Mouse (Mus musculus) MEL (cell line): ENCODE data around the gene Actn3. TPM values are rescaled to one million over a fixed set of nuclear protein-coding genes. Genes with fewer than 3 reads are reported as not detected.
A peak's percentile ranks its signal among the peaks of the same experiment; 100 is the strongest.

Source experiments
- DNase-seq: peaks from one replicate; pipeline ENCODE4 v3.0.0; 2011; ENCODE audit warnings: low read depth, low spot score
- H3K27ac ChIP-seq: 2 replicates; pipeline ENCODE4 v1.5.1; 2012; ENCODE audit warnings: low read depth, mild to moderate bottlenecking, control low read depth, low read length, moderate library complexity; ENCODE audit not compliant: control insufficient read depth
- H3K27me3 ChIP-seq, 2 experiments: fragments of 150-350 bp in 1 of 2; sonication (generic) in 1 of 2; 2 replicates each; pipeline ENCODE4 v1.6.1; 2012; ENCODE audit warnings: low read length in 2 of 2, mild to moderate bottlenecking in 2 of 2, improper control_type of control experiment in 1 of 2, moderate library complexity in 1 of 2; ENCODE audit not compliant: insufficient read depth in 2 of 2, control insufficient read depth in 1 of 2
- H3K36me3 ChIP-seq, 2 experiments: 2 replicates each; pipeline ENCODE4 v1.6.1; 2012 to 2014; ENCODE audit warnings: low read length in 2 of 2, improper control_type of control experiment in 1 of 2, inconsistent platforms in 1 of 2, mild to moderate bottlenecking in 1 of 2; ENCODE audit not compliant: insufficient read depth in 2 of 2, control insufficient read depth in 1 of 2
- H3K4me1 ChIP-seq, 2 experiments: fragments of 150-350 bp in 1 of 2; sonication (generic) in 1 of 2; 2 replicates each; pipeline ENCODE4 v1.6.1; 2012; ENCODE audit warnings: low read length in 2 of 2, improper control_type of control experiment in 1 of 2, mild to moderate bottlenecking in 1 of 2; ENCODE audit not compliant: insufficient read depth in 2 of 2, control insufficient read depth in 1 of 2
- H3K4me3 ChIP-seq, 2 experiments: fragments of 150-350 bp in 1 of 2; sonication (generic) in 1 of 2; 2 replicates each; pipeline ENCODE4 v1.5.1; 2012; ENCODE audit warnings: low read depth in 2 of 2, low read length in 2 of 2, mild to moderate bottlenecking in 2 of 2, moderate library complexity in 2 of 2, control low read depth in 1 of 2, improper control_type of control experiment in 1 of 2; ENCODE audit not compliant: control insufficient read depth in 1 of 2, insufficient read depth in 1 of 2
- H3K79me2 ChIP-seq: 2 replicates; pipeline ENCODE4 v1.6.1; 2012; ENCODE audit warnings: mild to moderate bottlenecking, low read length, moderate library complexity; ENCODE audit not compliant: control insufficient read depth, poor library complexity, insufficient read depth
- H3K9ac ChIP-seq: 2 replicates; pipeline ENCODE4 v1.6.1; 2012; ENCODE audit warnings: low read depth, mild to moderate bottlenecking, control low read depth, low read length, moderate library complexity; ENCODE audit not compliant: control insufficient read depth, poor library complexity, severe bottlenecking
- H3K9me3 ChIP-seq: fragments of 150-350 bp; sonication (generic); replicated peaks from 2 replicates; pipeline ENCODE4 v1.6.1; 2012; ENCODE audit warnings: mild to moderate bottlenecking, low read length, improper control_type of control experiment, moderate library complexity; ENCODE audit not compliant: insufficient read depth
- CHD2 ChIP-seq: IDR thresholded peaks from 2 replicates; pipeline ENCODE4 v1.6.1; 2011; ENCODE audit warnings: low read length, improper control_type of control experiment
- CTCF ChIP-seq, 3 experiments: IDR thresholded peaks in 2 of 3; conservative IDR thresholded peaks in 1 of 3; 2 replicates each; pipeline ENCODE4 v1.5.1; 2011 to 2012; ENCODE audit warnings: low read length in 3 of 3, low read depth in 2 of 3, mild to moderate bottlenecking in 2 of 3, improper control_type of control experiment in 1 of 3, inconsistent platforms in 1 of 3, mixed read lengths in 1 of 3, moderate library complexity in 1 of 3; ENCODE audit not compliant: control insufficient read depth in 1 of 3, insufficient read depth in 1 of 3, poor library complexity in 1 of 3, severe bottlenecking in 1 of 3
- ETS1 ChIP-seq: IDR thresholded peaks from 2 replicates; pipeline ENCODE4 v1.6.1; 2012; ENCODE audit warnings: low read depth, mild to moderate bottlenecking, inconsistent platforms, low read length, improper control_type of control experiment, moderate library complexity
- JUND ChIP-seq: IDR thresholded peaks from 2 replicates; pipeline ENCODE4 v1.6.1; 2011; ENCODE audit warnings: low read depth, mild to moderate bottlenecking, improper control_type of control experiment, low read length
- MAX ChIP-seq: IDR thresholded peaks from 2 replicates; pipeline ENCODE4 v1.6.1; 2011; ENCODE audit warnings: low read length, improper control_type of control experiment
- RAD21 ChIP-seq: IDR thresholded peaks from 2 replicates; pipeline ENCODE4 v1.6.1; 2011; ENCODE audit warnings: mild to moderate bottlenecking, low read depth, low read length, improper control_type of control experiment
- SIN3A ChIP-seq: IDR thresholded peaks from 2 replicates; pipeline ENCODE4 v1.6.1; 2012; ENCODE audit warnings: low read length, improper control_type of control experiment, inconsistent platforms
- SMC3 ChIP-seq: IDR thresholded peaks from 2 replicates; pipeline ENCODE4 v1.6.1; 2011; ENCODE audit warnings: low read depth, low read length, improper control_type of control experiment
- ZC3H11A ChIP-seq: IDR thresholded peaks from 2 replicates; pipeline ENCODE4 v1.6.1; 2012; ENCODE audit warnings: low read depth, mild to moderate bottlenecking, inconsistent platforms, low read length, improper control_type of control experiment
- ZNF384 ChIP-seq: IDR thresholded peaks from 2 replicates; pipeline ENCODE4 v1.6.1; 2012; ENCODE audit warnings: low read depth, mild to moderate bottlenecking, inconsistent platforms, low read length, improper control_type of control experiment
- polyA plus RNA-seq, 2 experiments: library from polyadenylated mRNA; stranded (reverse) in 1 of 2; unstranded in 1 of 2; fragments of >175 nt in 1 of 2; fragments of >200 nt in 1 of 2; gene quantifications; 2 replicates each; pipeline versions ENCODE4 v1.2.1 to v1.2.4; 2012; ENCODE audit warnings: low replicate concordance in 2 of 2, low read depth in 1 of 2; ENCODE audit not compliant: insufficient read length in 2 of 2, insufficient read depth in 1 of 2, missing spikeins in 1 of 2
- total RNA-seq: library from RNA; depleted of rRNA; stranded (reverse); fragments of 300-350 nt; gene quantifications from 2 replicates; pipeline ENCODE4 v1.2.3, GENCODE M21; 2012

Gene Actn3
- total and polyA plus RNA-seq, 3 experiments: 0.65 to 1.0 TPM; not detected in 1

- Histone ChIP-seq H3K4me3 (no peak overlapping the region), H3K4me1 (peaks cover 6 to 9% of the 10 kb centered on the region in 2 experiments; a peak in 3 of 4 replicates), H3K9ac (no peak overlapping the region), H3K27me3 (peaks cover 2 to 3% of the 10 kb centered on the region in 2 experiments; a peak in 3 of 4 replicates), H3K27ac (no peak overlapping the region), H3K9me3 (no peaks in the 10 kb centered on the region), H3K79me2 (no peaks in the 10 kb centered on the region), H3K36me3 (peaks cover 0 to 10% of the 10 kb centered on the region in 2 experiments; a peak in 2 of 4 replicates)
- no peak for DNase-seq
- TF ChIP-seq CHD2 (no peak), ZNF384 (0 out of 2 replicates have a peak, but pooled peaks have one; percentile 15)
These were observed 27.4 kb downstream of the Actn3 start for GRCm38 (mm10) chr19:4850281-4850680.

GRCm38 (mm10) chr19:4849800-4850199 is 27.9 kb downstream of the Actn3 start:
- Histone ChIP-seq H3K27ac (no peak overlapping the region), H3K79me2 (no peaks in the 10 kb centered on the region), H3K4me1 (peaks cover 7 to 9% of the 10 kb centered on the region in 2 experiments; a peak in 3 of 4 replicates)
- TF ChIP-seq RAD21 (no peak), ETS1 (no peak)
- TF ChIP-seq, all 39 proteins: peak for 0
- Histone ChIP-seq H3K4me3 (no peak overlapping the region), H3K36me3 (peaks cover 0 to 10% of the 10 kb centered on the region in 2 experiments; a peak in 2 of 4 replicates), H3K27me3 (peaks cover 2 to 3% of the 10 kb centered on the region in 2 experiments; a peak in 3 of 4 replicates), H3K9ac (no peak overlapping the region), H3K9me3 (no peaks in the 10 kb centered on the region)
- no peak for DNase-seq

GRCm38 (mm10) chr19:4847490-4847889 is 30.2 kb downstream of the Actn3 start:
- peak; percentile 82 for DNase-seq
- no peaks in the 10 kb centered on the region for H3K79me2 ChIP-seq
- peaks cover 0 to 10% of the 10 kb centered on the region in 2 experiments; a peak in 2 of 4 replicates for H3K36me3 ChIP-seq
- no peak overlapping the region for H3K4me3 ChIP-seq
- TF ChIP-seq CTCF (IDR thresholded peaks at IDR 0.05 in 2 of 3, conservative IDR thresholded peaks at IDR 0.05 in 1 of 3; ENCODE audit: control insufficient read depth in 1 of 3, insufficient read depth in 1 of 3, low read depth in 2 of 3, low read length in 3 of 3, poor library complexity in 1 of 3, severe bottlenecking in 1 of 3) (peak; percentile 69 to 80 (median 71)), SIN3A (peak; percentile 50; the same call in 1 of the 2 replicates), MAX (no peak), RAD21 (peak; percentile 74), CHD2 (no peak), SMC3 (peak; percentile 91), JUND (no peak), ZC3H11A (peak; percentile 82)
- H3K9ac ChIP-seq: no peak overlapping the region
- H3K4me1 ChIP-seq: peaks cover 7 to 12% of the 10 kb centered on the region in 2 experiments; a peak in 3 of 4 replicates
- H3K27me3 ChIP-seq: peaks cover 0 to 2% of the 10 kb centered on the region in 2 experiments; a peak in 3 of 4 replicates
- no peaks in the 10 kb centered on the region for H3K9me3 ChIP-seq
- H3K27ac ChIP-seq: no peak overlapping the region
